Mouse (Mus musculus) liver, postnatal 0 days (tissue): ENCODE measurements around the gene Zbtb1. TPM values are rescaled to one million over a fixed set of nuclear protein-coding genes. Genes with fewer than 3 reads are reported as not detected.

Experiments
- ATAC-seq: fragments of 200-750 bp; cut with Nextera tagmentation; 2 replicates; pipeline ENCODE4 v1.8.0; 2017; ENCODE audit warnings: mild to moderate bottlenecking, moderate library complexity
- DNase-seq: peaks from one replicate; pipeline ENCODE4 v3.0.0-alpha.2; 2016
- H3K27ac ChIP-seq: fragments of 300-500 bp; sonication (generic); 2 replicates; pipeline ENCODE4 v1.5.1; 2014; ENCODE audit warnings: antibody characterized with exemption, moderate library complexity, mild to moderate bottlenecking, low read depth
- H3K27me3 ChIP-seq: fragments of 300-500 bp; sonication (generic); 2 replicates; pipeline ENCODE4 v1.6.1; 2014; ENCODE audit warnings: low read length, control low read depth, mixed read lengths; ENCODE audit not compliant: insufficient read depth
- H3K36me3 ChIP-seq: fragments of 300-500 bp; sonication (generic); replicated peaks from 2 replicates; pipeline ENCODE4 v1.6.1; 2014; ENCODE audit warnings: mild to moderate bottlenecking, control low read depth, low read length, moderate library complexity, mixed read lengths; ENCODE audit not compliant: insufficient read depth
- H3K4me1 ChIP-seq: fragments of 300-500 bp; sonication (generic); 2 replicates; pipeline ENCODE4 v1.6.1; 2014; ENCODE audit warnings: antibody characterized with exemption, mild to moderate bottlenecking, control low read depth; ENCODE audit not compliant: insufficient read depth
- H3K4me2 ChIP-seq: fragments of 300-500 bp; sonication (generic); 2 replicates; pipeline ENCODE4 v1.6.1; 2014; ENCODE audit warnings: low read depth, mild to moderate bottlenecking, low read length, moderate library complexity, mixed read lengths
- H3K4me3 ChIP-seq: fragments of 300-500 bp; sonication (generic); 2 replicates; pipeline ENCODE4 v1.5.1; 2014; ENCODE audit warnings: low read depth, low read length
- H3K9ac ChIP-seq: fragments of 300-500 bp; sonication (generic); replicated peaks from 2 replicates; pipeline ENCODE4 v1.6.1; 2014; ENCODE audit warnings: mild to moderate bottlenecking, moderate library complexity
- H3K9me3 ChIP-seq: fragments of 300-500 bp; sonication (generic); 2 replicates; pipeline ENCODE4 v1.6.1; 2016; ENCODE audit warnings: mild to moderate bottlenecking, control low read depth, low read length, mixed read lengths
- CTCF ChIP-seq: sonication (generic); IDR thresholded peaks from 2 replicates; pipeline ENCODE4 v1.5.1; 2016; ENCODE audit warnings: antibody characterized with exemption, low read depth
- EP300 ChIP-seq: IDR thresholded peaks from 2 replicates; pipeline ENCODE4 v1.6.1; 2016; ENCODE audit warnings: antibody characterized with exemption, low read depth, mild to moderate bottlenecking
- WGBS: fragments of 180-500 bp; shearing (Covaris S2); extraction: QIAGEN DNeasy Blood & Tissue Kit; methylation state at CpG from one replicate; pipeline ENCODE4 v1.1.7; 2014; ENCODE audit not compliant: insufficient replicate concordance; 5-methylcytosine and 5-hydroxymethylcytosine counted together
- polyA plus RNA-seq: library from polyadenylated mRNA; unstranded; fragments of >200 nt; fragmentation: Nextera tagmentation; extraction: Ambion mirVana; gene quantifications from 2 replicates; pipeline ENCODE4 v1.2.1, GENCODE M21; 2015

The Zbtb1 gene
- polyA plus RNA-seq, 1 experiment from 2014 or later: 2.6 TPM

DNA sequence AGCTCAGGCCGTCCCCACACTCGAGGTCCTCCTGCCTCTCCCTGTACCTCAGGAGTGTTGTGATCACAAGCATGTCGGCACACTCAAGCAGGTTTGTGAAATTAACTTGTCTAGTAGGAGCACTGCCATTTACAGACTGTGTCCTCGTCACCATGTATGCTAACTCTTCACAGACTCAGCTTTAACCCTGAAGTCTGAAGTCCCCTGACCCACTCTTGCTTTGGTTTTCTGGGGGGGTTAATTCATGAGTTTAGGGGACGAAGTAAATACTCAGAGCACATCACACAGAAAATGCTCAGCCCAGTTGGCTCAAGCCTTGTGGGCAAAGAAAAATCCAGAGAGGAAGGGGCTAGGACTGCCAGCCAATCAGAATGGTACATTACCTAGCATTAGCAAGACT is 34.4 kb upstream of the Zbtb1 start:
- no peak overlapping the region for H3K9ac ChIP-seq
- no peak overlapping the region for H3K4me2 ChIP-seq

DNA sequence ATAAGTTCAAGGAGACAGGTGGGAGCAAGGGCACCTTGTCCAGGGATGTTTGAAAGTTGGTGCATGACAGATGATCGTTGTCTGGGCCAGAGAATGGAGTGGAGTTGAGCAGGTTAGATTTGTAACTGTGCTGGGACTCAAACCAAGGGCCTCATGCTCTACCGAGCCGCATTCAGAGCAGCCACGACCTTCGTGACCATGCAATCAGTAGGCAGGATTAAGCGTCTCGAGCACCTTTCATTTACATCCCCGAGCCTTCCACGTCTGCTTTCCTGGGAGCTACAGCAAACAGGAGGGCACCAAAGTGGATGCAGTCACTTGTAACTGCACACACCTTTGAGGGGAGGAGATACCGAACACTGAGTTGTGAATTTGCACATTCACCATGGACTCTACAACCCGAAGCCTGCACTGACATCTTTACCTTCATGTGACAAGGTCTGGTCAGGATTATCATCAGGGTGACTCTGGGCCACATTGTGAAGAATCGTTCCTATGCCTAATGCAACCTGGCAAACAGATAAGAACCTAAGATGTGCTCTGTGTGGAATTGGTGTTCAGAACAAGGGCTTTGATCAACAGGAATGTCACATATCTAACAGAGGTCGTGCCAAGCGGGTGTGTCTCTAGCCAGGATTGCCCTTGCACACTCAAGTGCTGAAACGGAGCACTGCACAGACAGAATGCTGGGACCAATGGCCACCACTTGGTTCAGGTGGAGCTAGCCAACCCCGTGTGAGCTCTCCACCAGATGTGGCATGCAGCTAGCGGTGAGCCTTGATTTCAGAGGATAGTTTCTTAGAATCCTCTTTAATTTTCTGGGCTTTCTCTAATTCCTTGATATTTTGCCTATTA is 33.7 kb upstream of the Zbtb1 start:
- 70% methylated on average over 17 of the region's 17 CpGs for WGBS
- no peak for TF ChIP-seq EP300
- TF ChIP-seq CTCF: no peak
- Histone ChIP-seq H3K4me2 (no peak overlapping the region), H3K9ac (no peak overlapping the region), H3K4me3 (no peak overlapping the region), H3K4me1 (no peaks in the 10 kb centered on the region), H3K27ac (no peak overlapping the region), H3K36me3 (no peaks in the 10 kb centered on the region), H3K9me3 (no peaks in the 10 kb centered on the region), H3K27me3 (no peaks in the 10 kb centered on the region)
- DNase-seq: no peak
- ATAC-seq: no peak

More for the DNA sequence above, 34.4 kb upstream of the Zbtb1 start:
- 73% methylated on average over 5 of the region's 5 CpGs for WGBS
- Histone ChIP-seq H3K27ac (no peak overlapping the region), H3K4me3 (no peak overlapping the region), H3K4me1 (no peaks in the 10 kb centered on the region), H3K36me3 (no peaks in the 10 kb centered on the region), H3K9me3 (no peaks in the 10 kb centered on the region), H3K27me3 (no peaks in the 10 kb centered on the region)
- no peak for DNase-seq
- ATAC-seq: no peak
- TF ChIP-seq CTCF (no peak), EP300 (no peak)

DNA sequence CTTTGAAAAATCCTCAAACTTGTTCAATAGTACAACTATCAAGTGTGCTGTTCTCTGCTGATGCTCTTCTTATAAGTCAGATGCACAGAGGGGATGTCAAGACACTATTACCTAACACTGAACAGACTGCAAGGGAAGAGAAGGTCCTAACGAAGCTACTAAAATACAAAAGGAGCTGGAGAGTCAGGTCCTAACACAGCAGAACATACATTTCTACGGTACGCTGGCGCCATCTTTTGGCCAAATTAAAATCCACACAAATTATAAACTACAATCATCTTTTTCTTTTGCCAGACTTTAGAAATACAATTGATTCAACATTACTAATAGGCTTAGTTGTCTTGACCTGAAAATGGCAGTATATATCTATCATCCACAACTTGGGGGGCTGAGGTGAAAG is 29.0 kb upstream of the Zbtb1 start:
- no peak for ATAC-seq
- peak; percentile 60 for DNase-seq
- Histone ChIP-seq H3K27me3 (no peaks in the 10 kb centered on the region), H3K9me3 (no peaks in the 10 kb centered on the region), H3K36me3 (no peaks in the 10 kb centered on the region), H3K9ac (no peak overlapping the region), H3K4me2 (no peak overlapping the region), H3K4me1 (no peaks in the 10 kb centered on the region; the same call in 1 of the 2 replicates), H3K27ac (no peak overlapping the region), H3K4me3 (no peak overlapping the region)
- TF ChIP-seq CTCF (peak; percentile 87), EP300 (no peak)
- 3% methylated on average over 4 of the region's 4 CpGs for WGBS

DNA sequence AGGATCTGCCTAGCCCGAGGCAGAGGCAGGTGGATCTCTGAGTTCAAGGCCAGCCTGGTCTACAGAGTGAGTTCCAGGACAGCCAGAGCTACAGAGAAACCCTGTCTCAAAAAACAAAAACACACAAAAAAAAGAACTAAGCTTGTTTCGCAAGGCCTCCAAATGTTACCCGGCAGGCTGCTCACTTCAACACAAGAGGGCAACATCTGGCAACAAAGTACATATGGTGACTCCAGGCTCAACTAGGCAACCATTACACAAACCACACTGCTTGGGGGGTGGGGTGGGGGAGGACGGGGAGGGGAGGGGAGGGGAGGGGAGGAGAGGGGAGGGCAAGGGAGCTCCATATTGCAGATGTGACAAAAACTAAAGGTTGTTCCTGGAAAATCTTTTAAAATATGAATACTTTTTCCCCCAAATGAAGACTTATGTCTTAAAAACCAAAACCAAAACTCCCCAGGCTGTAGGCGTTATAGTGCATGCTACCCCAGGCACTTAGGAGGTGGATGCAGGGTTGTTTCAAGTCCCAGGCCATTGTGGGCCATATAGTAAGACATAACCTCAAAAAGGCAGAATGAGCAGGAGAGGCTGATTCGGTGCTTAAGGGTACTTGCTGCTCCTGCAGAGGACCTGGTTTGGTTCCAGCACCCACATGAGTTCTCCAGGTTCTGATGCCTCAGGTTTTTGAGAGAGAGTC is 24.2 kb upstream of the Zbtb1 start:
- Histone ChIP-seq H3K27me3 (no peaks in the 10 kb centered on the region), H3K4me3 (no peak overlapping the region), H3K4me2 (no peak overlapping the region), H3K9ac (no peak overlapping the region), H3K27ac (no peak overlapping the region), H3K4me1 (no peaks in the 10 kb centered on the region; the same call in 1 of the 2 replicates), H3K9me3 (no peaks in the 10 kb centered on the region), H3K36me3 (peaks cover 13% of the 10 kb centered on the region; the same call in 1 of the 2 replicates)
- WGBS: 63% methylated on average over 5 of the region's 6 CpGs
- TF ChIP-seq CTCF (peak; percentile 71), EP300 (no peak)
- ATAC-seq: peak; percentile 76
- DNase-seq: peak; percentile 51

DNA sequence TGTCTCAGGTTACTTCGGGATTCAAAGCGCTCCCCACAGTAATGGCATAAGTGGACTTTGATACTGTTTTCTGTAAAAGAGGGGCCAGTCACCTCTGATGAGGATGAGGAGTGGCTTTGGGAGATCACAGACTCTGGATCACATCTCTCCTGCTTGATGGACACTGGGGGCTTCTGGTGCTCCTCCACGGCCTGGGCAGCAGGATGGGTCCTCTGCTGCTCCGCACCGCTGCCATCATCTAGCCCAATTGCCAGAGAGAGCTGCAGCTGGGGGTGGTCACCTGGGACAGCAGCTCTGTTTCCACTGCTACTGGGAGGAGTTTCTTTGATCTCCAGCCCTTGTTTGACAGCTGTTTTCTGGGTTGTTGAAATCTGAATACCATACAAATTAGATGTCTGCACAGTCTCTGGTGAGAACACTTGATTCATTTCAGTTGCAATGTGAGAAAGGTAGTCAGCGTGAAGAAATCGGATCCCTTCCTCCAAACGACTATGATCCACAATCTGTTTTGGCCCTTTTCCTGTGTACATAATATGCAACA is 20.3 kb upstream of the Zbtb1 start:
- peaks cover 17% of the 10 kb centered on the region; the same call in 1 of the 2 replicates for H3K36me3 ChIP-seq
- WGBS: 79% methylated on average over 8 of the region's 8 CpGs
- TF ChIP-seq CTCF (no peak), EP300 (no peak)
- DNase-seq: no peak
- no peaks in the 10 kb centered on the region for H3K9me3 ChIP-seq
- H3K4me1 ChIP-seq: no peaks in the 10 kb centered on the region; the same call in 1 of the 2 replicates
- no peak overlapping the region for H3K9ac ChIP-seq
- H3K27ac ChIP-seq: no peak overlapping the region
- ATAC-seq: no peak
- H3K27me3 ChIP-seq: no peaks in the 10 kb centered on the region
- H3K4me3 ChIP-seq: no peak overlapping the region
- H3K4me2 ChIP-seq: no peak overlapping the region

DNA sequence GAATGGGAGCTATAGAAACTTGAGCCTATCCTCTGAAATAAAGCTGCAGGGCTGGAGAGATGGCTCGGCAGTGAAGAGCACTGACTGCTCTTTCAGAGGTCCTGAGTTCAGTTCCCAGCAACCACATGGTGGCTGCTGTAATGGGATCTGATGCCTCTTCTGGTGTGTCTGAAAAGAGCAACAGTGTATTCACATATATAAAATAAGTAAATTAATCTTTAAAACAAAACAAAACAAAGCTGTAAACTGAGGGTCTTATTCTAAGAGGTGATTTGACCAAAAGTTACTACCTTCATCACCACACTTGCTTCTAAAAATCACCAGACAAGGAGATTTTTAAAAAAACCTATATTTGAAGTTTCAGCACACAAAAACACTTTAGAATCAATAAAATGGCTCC is 9.2 kb upstream of the Zbtb1 start:
- H3K9me3 ChIP-seq: no peaks in the 10 kb centered on the region
- no peaks in the 10 kb centered on the region for H3K36me3 ChIP-seq
- peaks cover 18% of the 10 kb centered on the region for H3K4me1 ChIP-seq
- H3K4me2 ChIP-seq: no peak overlapping the region
- no peak overlapping the region for H3K4me3 ChIP-seq
- DNase-seq: no peak
- no peak for ATAC-seq
- H3K27ac ChIP-seq: no peak overlapping the region
- H3K27me3 ChIP-seq: no peaks in the 10 kb centered on the region
- no peak overlapping the region for H3K9ac ChIP-seq
- TF ChIP-seq CTCF: no peak
- no peak for TF ChIP-seq EP300
- 64% methylated on average over 1 of the region's 1 CpGs for WGBS
